Mouse (Mus musculus): ENCODE results near the gene Ralgps2.

- TF ChIP-seq CTCF (IDR thresholded peaks at IDR 0.05; ENCODE audit: low read depth), result no peak
- no peak for TF ChIP-seq EP300 (IDR thresholded peaks at IDR 0.05; ENCODE audit: low read depth)
Observed at GRCm38 (mm10) chr1:156769621-156770297, 169.7 kb downstream of the Ralgps2 start.
